Mouse (Mus musculus) C2C12 (cell line): Measurements from ENCODE around the gene Slc12a7.

ENCODE experiments used
- CTCF ChIP-seq: IDR thresholded peaks from one replicate; pipeline ENCODE4 v1.5.1; 2011; ENCODE audit not compliant: control insufficient read depth, insufficient read depth, insufficient read length
- MAX ChIP-seq: IDR thresholded peaks from one replicate; pipeline ENCODE4 v1.6.1; 2011; ENCODE audit warnings: mild to moderate bottlenecking, control low read depth
- MYOD1 ChIP-seq: IDR thresholded peaks from one replicate; pipeline ENCODE4 v1.6.1; 2011; ENCODE audit warnings: low read depth; ENCODE audit not compliant: control insufficient read depth, insufficient read length

GRCm38 (mm10) chr13:73833809-73834208, 100.9 kb downstream of the Slc12a7 start:
- TF ChIP-seq MYOD1 (no peak), CTCF (no peak), MAX (no peak)
